Mouse (Mus musculus) ES-E14 (cell line): ENCODE results near the gene Wrnip1. TPM values are rescaled to one million over a fixed set of nuclear protein-coding genes. Genes with fewer than 3 reads are reported as not detected.

Source experiments
- DNase-seq: peaks from one replicate; pipeline ENCODE4 v3.0.0-alpha.2; 2013; ENCODE audit warnings: low read depth, low spot score
- H3K27ac ChIP-seq: 2 replicates; pipeline ENCODE4 v1.5.1; 2012; ENCODE audit warnings: low read depth, mild to moderate bottlenecking, low read length, moderate library complexity, mixed read lengths; ENCODE audit not compliant: poor library complexity, insufficient read depth, severe bottlenecking
- H3K36me3 ChIP-seq: 2 replicates; pipeline ENCODE4 v1.6.1; 2012; ENCODE audit warnings: mild to moderate bottlenecking, low read length, moderate library complexity, mixed read lengths; ENCODE audit not compliant: control insufficient read depth, poor library complexity, insufficient read depth, severe bottlenecking
- H3K4me1 ChIP-seq, 2 experiments: fragments of 150-350 bp in 1 of 2; sonication (generic) in 1 of 2; 2 replicates each; pipeline ENCODE4 v1.6.1; 2012; ENCODE audit warnings: low read length in 2 of 2, mild to moderate bottlenecking in 1 of 2, mixed read lengths in 1 of 2; ENCODE audit not compliant: control insufficient read depth in 2 of 2, insufficient read depth in 2 of 2, poor library complexity in 1 of 2
- H3K4me3 ChIP-seq, 2 experiments: fragments of 150-350 bp in 1 of 2; sonication (generic) in 1 of 2; 2 replicates each; pipeline ENCODE4 v1.5.1; 2012; ENCODE audit warnings: low read length in 2 of 2, low read depth in 1 of 2, mild to moderate bottlenecking in 1 of 2, mixed read lengths in 1 of 2; ENCODE audit not compliant: insufficient read depth in 1 of 2, poor library complexity in 1 of 2, severe bottlenecking in 1 of 2
- H3K9ac ChIP-seq: 2 replicates; pipeline ENCODE4 v1.6.1; 2012; ENCODE audit warnings: low read depth, mild to moderate bottlenecking, low read length, mixed read lengths; ENCODE audit not compliant: poor library complexity, insufficient read depth, severe bottlenecking
- H3K9me3 ChIP-seq: fragments of 150-350 bp; sonication (generic); 2 replicates; pipeline ENCODE4 v1.6.1; 2012; ENCODE audit warnings: low read depth, mild to moderate bottlenecking, low read length; ENCODE audit not compliant: control insufficient read depth, insufficient read depth
- CHD2 ChIP-seq: IDR thresholded peaks from 2 replicates; pipeline ENCODE4 v1.6.1; 2014; ENCODE audit warnings: mild to moderate bottlenecking, low read depth, low read length, inconsistent platforms
- HCFC1 ChIP-seq: IDR thresholded peaks from 2 replicates; pipeline ENCODE4 v1.6.1; 2012; ENCODE audit warnings: low read length, inconsistent platforms, borderline replicate concordance; ENCODE audit not compliant: insufficient read depth
- MAFK ChIP-seq: IDR thresholded peaks from 2 replicates; pipeline ENCODE4 v1.6.1; 2014; ENCODE audit warnings: mild to moderate bottlenecking, low read depth, low read length, inconsistent platforms; ENCODE audit not compliant: insufficient read depth
- ZC3H11A ChIP-seq: IDR thresholded peaks from 2 replicates; pipeline ENCODE4 v1.6.1; 2012; ENCODE audit warnings: low read depth, mild to moderate bottlenecking, inconsistent platforms, low read length, borderline replicate concordance
- ZNF384 ChIP-seq: IDR thresholded peaks from 2 replicates; pipeline ENCODE4 v1.6.1; 2012; ENCODE audit warnings: low read depth, low read length, inconsistent platforms
- in situ Hi-C, 2 experiments: fragments of 600-800 bp; cut with MboI; formaldehyde crosslinking; loops; one replicate each; pipeline ENCODE4 v1.15.1; 2025; ENCODE audit warnings: low sequenced_read_pairs in 2 of 2, inconsistent platforms in 1 of 2; ENCODE audit not compliant: unreplicated experiment in 2 of 2
- total RNA-seq: library from RNA; depleted of rRNA; stranded (reverse); fragments of 300-350 nt; gene quantifications from 2 replicates; pipeline ENCODE4 v1.2.3, GENCODE M21; 2012

The Wrnip1 gene
- total RNA-seq, 1 experiment, result 44.8 TPM

DNA sequence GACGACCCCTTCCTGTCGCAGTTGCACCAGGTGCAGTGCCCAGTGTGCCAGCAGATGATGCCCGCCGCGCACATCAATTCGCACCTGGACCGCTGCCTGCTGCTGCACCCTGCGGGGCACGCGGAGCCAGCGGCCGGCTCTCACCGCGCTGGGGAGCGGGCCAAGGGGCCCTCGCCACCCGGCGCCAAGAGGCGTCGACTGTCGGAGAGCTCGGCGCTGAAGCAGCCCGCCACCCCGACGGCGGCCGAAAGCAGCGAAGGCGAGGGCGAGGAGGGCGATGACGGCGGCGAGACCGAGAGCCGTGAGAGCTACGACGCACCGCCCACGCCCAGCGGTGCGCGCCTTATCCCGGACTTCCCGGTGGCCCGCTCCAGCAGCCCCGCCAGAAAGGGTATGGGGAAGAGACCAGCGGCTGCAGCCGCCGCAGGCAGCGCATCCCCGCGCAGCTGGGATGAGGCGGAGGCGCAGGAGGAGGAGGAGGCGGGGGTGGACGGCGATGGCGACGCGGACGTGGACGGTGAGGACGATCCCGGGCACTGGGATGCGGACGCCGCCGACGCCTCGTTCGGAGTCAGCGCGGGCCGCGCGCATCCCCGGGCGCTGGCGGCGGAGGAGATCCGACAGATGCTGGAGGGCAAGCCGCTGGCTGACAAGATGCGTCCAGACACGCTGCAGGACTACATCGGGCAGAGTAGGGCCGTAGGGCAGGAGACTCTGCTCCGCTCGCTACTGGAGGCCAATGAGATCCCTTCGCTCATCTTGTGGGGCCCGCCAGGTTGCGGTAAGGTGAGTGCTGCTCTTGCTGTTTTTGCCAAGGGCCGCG is 632 bp downstream of the Wrnip1 start, which contains the start of gene D930007J09Rik:
TSS of gene D930007J09Rik (minus strand) at position 591 of the 823 bp plus-strand sequence.
- Histone ChIP-seq H3K4me3 (peak within 1 kb of the TSS; percentile 79 to 83), H3K9me3 (no peaks in the 10 kb centered on the region), H3K27ac (no peak within 1 kb of the TSS), H3K36me3 (peaks cover 4% of the 10 kb centered on the region; the same call in 1 of the 2 replicates), H3K9ac (peak within 1 kb of the TSS; percentile 88), H3K4me1 (peaks cover 2 to 5% of the 10 kb centered on the region in 2 experiments; a peak in 2 of 4 replicates)
- in situ Hi-C loops, result no loop called here
- TF ChIP-seq HCFC1, result no peak
- no peak for DNase-seq

DNA sequence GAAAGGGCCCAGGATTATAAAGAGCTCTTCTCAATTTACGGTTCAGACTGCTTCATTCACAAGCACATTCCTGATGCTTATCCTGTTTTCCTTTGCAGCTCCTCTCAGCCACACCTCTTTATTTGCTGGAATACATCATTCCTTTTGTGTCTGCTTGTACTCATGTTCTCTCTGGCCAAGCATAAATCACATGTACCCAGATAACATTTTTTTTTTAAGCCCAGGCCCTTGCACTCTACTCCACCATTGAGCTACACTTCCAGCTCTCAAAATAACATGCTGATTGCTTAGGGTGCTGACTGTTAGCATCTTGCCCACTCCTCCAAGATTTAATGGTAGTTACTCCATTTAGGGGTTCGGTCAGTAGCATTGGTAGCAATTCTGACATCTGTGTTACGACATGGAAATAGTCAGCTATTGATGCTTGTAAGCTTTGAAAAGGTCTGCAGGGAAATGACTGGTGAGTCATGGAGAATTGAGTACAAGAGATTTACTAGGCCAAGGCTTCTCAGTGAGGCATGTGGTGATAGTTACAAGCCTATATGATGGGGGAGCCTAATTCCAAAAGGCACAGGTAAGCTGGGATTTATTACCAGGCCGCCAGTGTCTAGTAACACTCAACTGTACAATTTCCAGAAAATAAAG is 2.0 kb downstream of the Wrnip1 start:
- peaks cover 2 to 5% of the 10 kb centered on the region in 2 experiments; a peak in 2 of 4 replicates for H3K4me1 ChIP-seq
- no peak for DNase-seq
- H3K4me3 ChIP-seq, result no peak overlapping the region
- H3K36me3 ChIP-seq, result peaks cover 4% of the 10 kb centered on the region; the same call in 1 of the 2 replicates
- no peak for TF ChIP-seq CHD2
- no peak for TF ChIP-seq ZNF384
- no peak for TF ChIP-seq HCFC1
- TF ChIP-seq ZC3H11A, result no peak
- no peak for TF ChIP-seq MAFK
- H3K9me3 ChIP-seq, result no peaks in the 10 kb centered on the region
- H3K9ac ChIP-seq, result no peak overlapping the region
- H3K27ac ChIP-seq, result no peak overlapping the region
- in situ Hi-C loops, result no loop called here

DNA sequence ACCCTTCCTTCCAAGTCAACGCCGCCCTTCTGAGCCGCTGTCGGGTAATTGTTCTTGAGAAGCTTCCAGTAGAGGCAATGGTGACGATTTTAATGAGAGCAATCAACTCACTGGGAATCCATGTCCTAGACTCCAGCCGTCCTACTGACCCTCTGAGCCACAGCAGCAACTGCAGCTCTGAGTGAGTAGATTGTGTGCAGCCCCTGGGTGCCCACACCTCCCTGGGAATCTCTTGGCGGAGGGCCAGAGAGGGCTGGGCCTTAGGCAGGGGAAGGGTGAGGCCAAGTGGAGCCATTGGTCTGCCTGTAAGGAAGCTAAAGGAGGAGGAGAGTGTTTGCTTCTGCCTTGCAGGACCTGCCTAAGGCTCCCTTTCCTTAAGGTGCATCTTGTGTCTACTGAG is 5.0 kb downstream of the Wrnip1 start:
- TF ChIP-seq CHD2 (no peak), ZC3H11A (no peak), ZNF384 (no peak), HCFC1 (no peak), MAFK (no peak)
- in situ Hi-C loops, result no loop called here

DNA sequence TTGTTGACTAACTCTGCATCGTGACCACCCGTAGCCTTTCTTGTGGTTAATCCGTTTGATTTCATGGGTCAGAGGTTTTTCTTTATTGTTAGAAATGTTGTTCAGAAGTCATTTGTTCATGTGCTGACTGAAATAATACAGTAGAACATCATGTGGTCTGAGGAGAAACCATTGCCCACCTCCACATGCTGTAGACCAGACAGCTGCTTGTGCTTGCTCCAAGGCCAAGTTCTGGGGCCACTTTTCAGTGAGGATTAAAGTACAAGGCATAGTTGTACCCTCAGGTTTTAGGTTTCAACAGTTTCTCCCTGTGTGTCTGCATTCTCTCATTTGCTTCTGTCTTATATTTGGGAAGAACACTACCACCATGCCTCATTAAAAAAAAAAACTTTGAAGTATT is 5.8 kb downstream of the Wrnip1 start:
- no peak for DNase-seq
- Histone ChIP-seq H3K4me1 (peaks cover 2 to 5% of the 10 kb centered on the region in 2 experiments; a peak in 2 of 4 replicates), H3K9me3 (no peaks in the 10 kb centered on the region), H3K4me3 (no peak overlapping the region), H3K27ac (no peak overlapping the region), H3K9ac (no peak overlapping the region), H3K36me3 (peaks cover 4% of the 10 kb centered on the region; the same call in 1 of the 2 replicates)
- TF ChIP-seq MAFK (no peak), ZNF384 (no peak), ZC3H11A (no peak), HCFC1 (no peak)
- in situ Hi-C loops, result no loop called here

More for the DNA sequence above, 5.0 kb downstream of the Wrnip1 start:
- Histone ChIP-seq H3K4me3 (peak overlapping the region in 1 of 2 experiments; percentile 15; a peak in 1 of 4 replicates), H3K9me3 (no peaks in the 10 kb centered on the region), H3K36me3 (peaks cover 4% of the 10 kb centered on the region; the same call in 1 of the 2 replicates), H3K4me1 (peaks cover 2 to 5% of the 10 kb centered on the region in 2 experiments; a peak in 2 of 4 replicates), H3K9ac (no peak overlapping the region), H3K27ac (no peak overlapping the region)
- DNase-seq, result no peak
